Mouse (Mus musculus) ES-Bruce4 (cell line): Measurements from ENCODE around the gene Igf2r.

Experiments used
- CTCF ChIP-seq: IDR thresholded peaks from one replicate; pipeline ENCODE4 v1.8.1; 2011; ENCODE audit warnings: low read depth, low read length
- EP300 ChIP-seq: IDR thresholded peaks from 2 replicates; pipeline ENCODE4 v1.6.1; 2011; ENCODE audit warnings: low read depth, low read length; ENCODE audit not compliant: insufficient read depth
- POLR2A ChIP-seq: IDR thresholded peaks from one replicate; pipeline ENCODE4 v1.8.1; 2011; ENCODE audit warnings: low read length; ENCODE audit not compliant: insufficient read depth

GRCm38 (mm10) chr17:12708398-12708797 is 61.1 kb downstream of the Igf2r start:
- TF ChIP-seq CTCF, result no peak
- TF ChIP-seq POLR2A, result no peak
- no peak for TF ChIP-seq EP300
